Mouse (Mus musculus): ENCODE results near the gene Dr1. TPM values are rescaled to one million over a fixed set of nuclear protein-coding genes. Genes with fewer than 3 reads are reported as not detected.
"Not testable (repeated sequence)": the region's sequence is repeated elsewhere in the genome, so short reads cannot be mapped to it uniquely, and the experiment has no call there.

The Dr1 gene
- 32.8 and 33.0 TPM in 2 replicates for polyA plus RNA-seq (2016; fragmentation: Nextera tagmentation; extraction: Ambion mirVana)

- Histone ChIP-seq H3K36me3 (peaks cover 8% of the 10 kb centered on the region; the same call in 1 of the 2 replicates), H3K4me3 (peak within 1 kb of the TSS; percentile 85), H3K27me3 (replicated peaks) (no peaks in the 10 kb centered on the region), H3K4me1 (replicated peaks) (peaks cover 4% of the 10 kb centered on the region; the same call in 1 of the 2 replicates), H3K4me2 (peak within 1 kb of the TSS; percentile 87), H3K27ac (ENCODE audit: poor library complexity, severe bottlenecking) (peak within 1 kb of the TSS; percentile 97), H3K9ac (peak within 1 kb of the TSS; percentile 95), H3K9me3 (replicated peaks) (no peaks in the 10 kb centered on the region)
- WGBS, result 1% methylated on average over 52 of the region's 55 CpGs
- peak; percentile 96 for ATAC-seq (ENCODE audit: insufficient number of reproducible peaks, low FRiP score)
Measured at GRCm38 (mm10) chr5:108268127-108269062, at the start of gene Dr1. Gene Dr1 (plus strand): TSS chr5:108268897.

GRCm38 (mm10) chr5:108224077-108224476 is 44.6 kb upstream of the Dr1 start:
- Histone ChIP-seq H3K27ac (ENCODE audit: poor library complexity, severe bottlenecking) (no peak overlapping the region), H3K4me2 (no peak overlapping the region), H3K4me1 (replicated peaks) (no peaks in the 10 kb centered on the region), H3K36me3 (0 out of 2 replicates have a peak, but pooled peaks cover 2% of the 10 kb centered on the region), H3K9ac (no peak overlapping the region), H3K27me3 (replicated peaks) (no peaks in the 10 kb centered on the region), H3K9me3 (replicated peaks) (no peaks in the 10 kb centered on the region), H3K4me3 (no peak overlapping the region)
- ATAC-seq (ENCODE audit: insufficient number of reproducible peaks, low FRiP score), result no peak

DNA sequence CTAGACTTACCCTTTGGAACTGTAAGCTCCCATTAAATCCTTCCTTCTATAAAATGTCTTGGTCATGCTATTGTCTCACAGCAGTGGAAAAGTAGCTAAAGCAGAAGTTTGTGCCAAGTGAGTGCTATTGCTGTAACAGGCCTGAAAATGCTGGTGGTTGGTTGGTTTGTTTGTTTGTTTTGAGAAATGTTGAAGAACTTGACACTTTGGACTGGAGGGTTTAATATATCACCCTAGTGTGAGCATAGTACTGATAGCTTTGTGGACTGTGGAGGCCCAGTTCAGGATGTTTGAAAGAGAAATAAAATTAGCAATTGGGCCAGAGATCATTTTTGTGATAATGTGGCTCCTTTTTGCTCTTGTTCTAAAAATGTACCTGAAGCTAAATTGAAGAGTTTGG is 42.5 kb upstream of the Dr1 start:
- Histone ChIP-seq H3K27ac (ENCODE audit: poor library complexity, severe bottlenecking) (no peak overlapping the region), H3K9me3 (replicated peaks) (no peaks in the 10 kb centered on the region), H3K4me2 (no peak overlapping the region), H3K9ac (no peak overlapping the region), H3K36me3 (no peaks in the 10 kb centered on the region), H3K4me1 (replicated peaks) (no peaks in the 10 kb centered on the region), H3K27me3 (replicated peaks) (no peaks in the 10 kb centered on the region), H3K4me3 (no peak overlapping the region)
- no peak for ATAC-seq (ENCODE audit: insufficient number of reproducible peaks, low FRiP score)

- Histone ChIP-seq H3K36me3 (no peaks in the 10 kb centered on the region), H3K9ac (no peak overlapping the region), H3K4me3 (no peak overlapping the region), H3K27me3 (replicated peaks) (no peaks in the 10 kb centered on the region), H3K4me2 (no peak overlapping the region), H3K27ac (ENCODE audit: poor library complexity, severe bottlenecking) (no peak overlapping the region), H3K9me3 (replicated peaks) (no peaks in the 10 kb centered on the region), H3K4me1 (replicated peaks) (no peaks in the 10 kb centered on the region)
- no peak for ATAC-seq (ENCODE audit: insufficient number of reproducible peaks, low FRiP score)
- 64% methylated on average over 3 of the region's 3 CpGs for WGBS
Measured at GRCm38 (mm10) chr5:108246314-108246765, 22.4 kb upstream of the Dr1 start.

- ATAC-seq (ENCODE audit: insufficient number of reproducible peaks, low FRiP score), result no peak
- WGBS, result 62% methylated on average over 2 of the region's 2 CpGs
- Histone ChIP-seq H3K36me3 (no peaks in the 10 kb centered on the region), H3K4me1 (replicated peaks) (no peaks in the 10 kb centered on the region), H3K4me2 (no peak overlapping the region), H3K27ac (ENCODE audit: poor library complexity, severe bottlenecking) (no peak overlapping the region), H3K9ac (no peak overlapping the region), H3K9me3 (replicated peaks) (no peaks in the 10 kb centered on the region), H3K27me3 (replicated peaks) (no peaks in the 10 kb centered on the region), H3K4me3 (no peak overlapping the region)
Measured at GRCm38 (mm10) chr5:108250033-108250432, 18.7 kb upstream of the Dr1 start.

- Histone ChIP-seq H3K9ac (no peak overlapping the region), H3K4me1 (replicated peaks) (no peaks in the 10 kb centered on the region), H3K9me3 (replicated peaks) (no peaks in the 10 kb centered on the region), H3K27ac (ENCODE audit: poor library complexity, severe bottlenecking) (no peak overlapping the region), H3K4me2 (no peak overlapping the region), H3K4me3 (no peak overlapping the region), H3K27me3 (replicated peaks) (no peaks in the 10 kb centered on the region), H3K36me3 (no peaks in the 10 kb centered on the region)
- ATAC-seq (ENCODE audit: insufficient number of reproducible peaks, low FRiP score), result no peak
- 73% methylated on average over 5 of the region's 5 CpGs for WGBS
Measured at GRCm38 (mm10) chr5:108255259-108255658, 13.4 kb upstream of the Dr1 start.

DNA sequence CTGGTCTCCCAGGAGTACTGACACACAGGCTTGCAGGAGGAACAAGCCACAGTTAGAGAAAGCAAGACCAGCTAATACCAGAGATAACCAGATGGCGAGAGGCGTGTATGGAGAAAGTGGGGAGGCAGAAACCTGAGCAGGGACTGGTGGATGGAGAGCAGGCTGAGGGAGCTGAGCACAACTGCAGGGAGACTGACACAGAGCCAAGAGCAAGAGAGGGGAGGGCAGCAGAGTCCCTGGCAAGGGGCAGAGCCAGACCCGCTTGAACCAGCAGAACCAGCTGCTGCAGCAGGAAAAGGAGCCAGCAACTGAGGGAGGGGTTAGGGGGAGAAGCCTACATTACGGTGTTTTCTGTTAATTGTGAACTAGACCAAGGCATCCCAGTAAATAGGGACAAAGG is 6.0 kb upstream of the Dr1 start:
- H3K27me3 ChIP-seq (replicated peaks), result no peaks in the 10 kb centered on the region
- no peak overlapping the region for H3K4me2 ChIP-seq
- H3K9me3 ChIP-seq (replicated peaks), result no peaks in the 10 kb centered on the region
- H3K4me1 ChIP-seq (replicated peaks), result 0 out of 2 replicates have a peak, but pooled peaks cover 5% of the 10 kb centered on the region
- no peak overlapping the region for H3K27ac ChIP-seq (ENCODE audit: poor library complexity, severe bottlenecking)
- ATAC-seq (ENCODE audit: insufficient number of reproducible peaks, low FRiP score), result 0 out of 2 replicates have a peak, but pooled peaks have one; percentile 22
- no peak overlapping the region for H3K4me3 ChIP-seq
- peak overlapping the region; percentile 13; the same call in 1 of the 2 replicates for H3K9ac ChIP-seq
- WGBS, result 33% methylated on average over 4 of the region's 4 CpGs
- H3K36me3 ChIP-seq, result no peaks in the 10 kb centered on the region

GRCm38 (mm10) chr5:108263785-108264184 is 4.9 kb upstream of the Dr1 start:
- not testable (repeated sequence) for H3K27me3 ChIP-seq (replicated peaks); H3K27ac ChIP-seq (ENCODE audit: poor library complexity, severe bottlenecking); H3K4me2 ChIP-seq; H3K4me3 ChIP-seq; ATAC-seq (ENCODE audit: insufficient number of reproducible peaks, low FRiP score); H3K9me3 ChIP-seq (replicated peaks); H3K4me1 ChIP-seq (replicated peaks); H3K36me3 ChIP-seq; H3K9ac ChIP-seq
- WGBS, result 52% methylated on average over 1 of the region's 1 CpGs

GRCm38 (mm10) chr5:108266990-108267389 is 1.7 kb upstream of the Dr1 start:
- no peaks in the 10 kb centered on the region for H3K27me3 ChIP-seq (replicated peaks)
- H3K4me1 ChIP-seq (replicated peaks), result peaks cover 9% of the 10 kb centered on the region; the same call in 1 of the 2 replicates
- H3K4me3 ChIP-seq, result no peak overlapping the region
- no peaks in the 10 kb centered on the region for H3K9me3 ChIP-seq (replicated peaks)
- H3K27ac ChIP-seq (ENCODE audit: poor library complexity, severe bottlenecking), result no peak overlapping the region
- H3K4me2 ChIP-seq, result no peak overlapping the region
- no peaks in the 10 kb centered on the region for H3K36me3 ChIP-seq
- no peak for ATAC-seq (ENCODE audit: insufficient number of reproducible peaks, low FRiP score)
- H3K9ac ChIP-seq, result no peak overlapping the region

DNA sequence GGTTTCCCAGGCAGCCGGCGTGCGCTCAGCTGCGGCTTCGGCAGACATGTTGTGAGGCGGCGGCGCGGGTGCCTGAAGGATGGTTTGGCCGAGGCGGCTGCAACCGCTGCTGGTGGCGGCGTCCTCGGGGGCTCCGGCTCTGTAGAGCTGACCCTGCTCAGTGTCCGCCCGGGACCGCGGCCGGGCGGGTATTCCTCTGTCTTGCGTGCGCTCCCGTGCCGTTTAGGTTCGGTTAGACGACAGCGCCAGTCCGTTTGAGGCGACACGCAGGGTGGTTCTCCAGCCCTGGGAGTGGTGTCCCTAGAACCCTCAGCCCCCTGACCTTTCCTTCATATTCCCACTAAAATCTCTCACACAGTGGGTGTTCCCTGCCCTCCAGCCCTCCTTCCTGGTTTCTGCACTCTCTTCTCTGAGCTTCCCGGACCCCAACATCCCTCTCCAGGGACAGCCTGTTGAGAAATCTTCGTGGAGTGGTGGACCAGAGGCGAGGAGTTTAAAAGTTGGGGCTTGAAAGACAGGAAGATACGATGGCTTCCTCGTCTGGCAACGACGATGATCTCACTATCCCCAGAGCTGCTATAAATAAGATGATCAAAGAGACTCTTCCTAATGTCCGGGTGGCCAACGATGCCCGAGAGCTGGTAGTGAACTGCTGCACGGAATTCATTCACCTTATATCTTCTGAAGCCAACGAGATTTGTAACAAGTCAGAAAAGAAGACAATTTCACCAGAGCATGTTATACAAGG is 540 bp downstream of the Dr1 start:
- peak overlapping the region; percentile 97 for H3K27ac ChIP-seq (ENCODE audit: poor library complexity, severe bottlenecking)
- peaks cover 4% of the 10 kb centered on the region; the same call in 1 of the 2 replicates for H3K4me1 ChIP-seq (replicated peaks)
- 0% methylated on average over 42 of the region's 44 CpGs for WGBS
- peak overlapping the region; percentile 87 for H3K4me2 ChIP-seq
- H3K9me3 ChIP-seq (replicated peaks), result no peaks in the 10 kb centered on the region
- peak overlapping the region; percentile 95 for H3K9ac ChIP-seq
- peak overlapping the region; percentile 85 for H3K4me3 ChIP-seq
- H3K27me3 ChIP-seq (replicated peaks), result no peaks in the 10 kb centered on the region
- peak; percentile 67 for ATAC-seq (ENCODE audit: insufficient number of reproducible peaks, low FRiP score)
- H3K36me3 ChIP-seq, result peaks cover 9% of the 10 kb centered on the region; the same call in 1 of the 2 replicates

DNA sequence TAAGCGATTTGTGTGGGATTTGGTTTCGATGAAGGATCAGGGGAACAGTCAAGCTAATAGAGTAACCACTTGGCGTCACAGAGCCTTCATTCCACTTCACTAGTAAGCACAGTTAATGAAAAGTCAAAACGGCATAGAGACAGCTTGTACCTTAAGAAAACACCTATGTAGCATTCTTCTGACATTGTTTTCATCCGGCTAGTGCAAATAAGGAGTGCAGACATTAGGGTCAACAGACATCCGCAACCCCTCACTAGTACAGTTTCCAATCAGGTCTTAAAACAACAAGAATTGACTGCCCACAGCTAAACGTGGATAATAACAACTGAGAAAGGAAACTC is 1.1 kb downstream of the Dr1 start:
- ATAC-seq (ENCODE audit: insufficient number of reproducible peaks, low FRiP score), result no peak
- H3K36me3 ChIP-seq, result peaks cover 9% of the 10 kb centered on the region; the same call in 1 of the 2 replicates
- peak overlapping the region; percentile 87 for H3K4me2 ChIP-seq
- peak overlapping the region; percentile 85 for H3K4me3 ChIP-seq
- H3K27ac ChIP-seq (ENCODE audit: poor library complexity, severe bottlenecking), result no peak overlapping the region
- H3K9me3 ChIP-seq (replicated peaks), result no peaks in the 10 kb centered on the region
- peak overlapping the region; percentile 95 for H3K9ac ChIP-seq
- H3K27me3 ChIP-seq (replicated peaks), result no peaks in the 10 kb centered on the region
- peaks cover 4% of the 10 kb centered on the region; the same call in 1 of the 2 replicates for H3K4me1 ChIP-seq (replicated peaks)
- WGBS, result 8% methylated on average over 7 of the region's 7 CpGs

Measured in heart, embryonic 12.5 days (tissue).